Mouse (Mus musculus) left cerebral cortex, postnatal 14 days (tissue): ENCODE data around the gene Stk38l. TPM values are rescaled to one million over a fixed set of nuclear protein-coding genes. Genes with fewer than 3 reads are reported as not detected.

Source experiments
- DNase-seq, 2 experiments: peaks; one replicate each; pipeline ENCODE4 v3.0.0; 2021 to 2022; ENCODE audit warnings: low spot score in 2 of 2, mixed read lengths in 1 of 2
- intact Hi-C: fragments of 180-260 bp; cut with DNase I; formaldehyde crosslinking; loops from one replicate; pipeline ENCODE4 v1.15.1; 2025
- total RNA-seq, 2 experiments: library from RNA; stranded (reverse); gene quantifications; 2 replicates each; pipeline ENCODE4 v1.2.3; 2021

Gene Stk38l
- total RNA-seq, 2 experiments from 2014 or later: 19.1 to 19.3 TPM

DNA sequence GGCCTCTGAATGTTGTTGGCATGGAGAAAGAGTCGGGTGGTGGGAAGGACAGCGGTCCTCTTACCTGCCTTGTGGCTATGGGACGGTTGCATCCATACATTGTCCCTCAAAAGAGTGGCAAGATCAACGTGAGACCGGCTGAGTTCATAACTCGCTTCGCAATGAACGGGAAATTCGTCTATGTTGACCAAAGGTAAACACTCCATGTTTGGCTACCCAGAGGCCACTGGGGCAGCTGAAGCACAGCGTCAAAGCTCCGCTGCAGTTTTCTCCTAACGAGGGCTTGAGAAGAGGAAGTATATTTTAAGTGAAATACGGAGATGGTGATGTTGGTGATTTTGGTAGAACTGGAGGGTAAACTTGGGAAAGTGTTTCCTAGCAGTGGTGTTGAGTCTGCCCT, 97.2 kb downstream of the Stk38l start:
- intact Hi-C loops: loop anchor here (10.0 kb wide), 1 partner anchor 423 kb away; no protein-coding TSS in a partner anchor
- no peak for DNase-seq

DNA sequence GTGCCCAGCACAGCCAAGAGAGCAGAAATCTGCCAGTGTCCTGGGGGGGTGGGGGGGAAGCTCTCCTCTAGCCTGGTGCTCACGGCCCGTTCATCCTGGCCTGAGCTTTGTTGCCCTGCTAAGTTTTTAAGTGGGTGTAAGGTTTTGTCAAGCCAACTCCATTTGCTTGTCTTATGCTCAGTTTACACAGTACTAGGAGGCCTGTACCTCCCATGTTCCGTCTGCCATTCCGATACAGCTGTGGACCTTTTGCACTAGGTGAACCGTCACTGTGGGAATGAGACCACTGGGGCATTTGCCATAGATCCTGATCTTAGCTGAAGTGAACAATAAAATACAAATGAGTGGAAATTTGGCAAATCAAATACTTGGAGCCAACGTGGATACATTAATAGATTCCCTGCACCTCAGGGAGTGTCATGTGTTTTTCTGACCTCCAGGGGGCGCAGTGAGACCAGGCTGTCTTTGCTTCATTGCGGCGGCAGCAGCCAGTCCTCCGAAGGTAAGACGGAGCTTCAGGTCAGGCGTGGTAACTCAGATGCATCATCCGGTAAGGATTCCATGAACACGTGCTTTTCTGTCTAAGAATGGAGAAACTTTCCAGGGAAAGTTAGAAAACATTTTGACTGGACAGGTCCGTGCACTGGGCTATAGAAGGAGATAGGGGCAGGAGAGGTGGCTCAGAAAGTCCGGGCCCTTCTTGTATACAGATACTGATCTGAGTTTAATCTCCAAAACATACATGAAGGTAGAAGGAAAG, 100.1 kb downstream of the Stk38l start:
- intact Hi-C loops: loop anchor here (10.0 kb wide), 1 partner anchor 420 kb away; no protein-coding TSS in a partner anchor
- DNase-seq: peak; percentile 67 to 74

DNA sequence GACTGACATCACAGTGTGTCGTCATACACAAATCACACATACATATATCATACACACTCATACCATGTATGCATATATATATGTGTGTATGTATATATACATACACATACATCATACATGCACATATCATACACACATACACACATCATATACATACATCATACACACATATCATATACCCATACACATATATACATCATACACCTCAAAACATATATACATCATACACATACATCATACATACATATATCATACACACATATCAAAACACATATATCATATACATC, 100.6 kb downstream of the Stk38l start:
- DNase-seq: no peak
- intact Hi-C loops: loop anchor here (10.0 kb wide), 1 partner anchor 419 kb away; no protein-coding TSS in a partner anchor

Other genes with a start within 250 kb of the Stk38l start
- 10 to 100 TPM; 19.2 to 20.8 TPM for gene Itpr2, start 222.8 kb upstream of the Stk38l start, total RNA-seq
- 10 to 100 TPM; 71.7 to 79.8 TPM for gene Fgfr1op2, start 147.8 kb upstream of the Stk38l start, total RNA-seq
- gene Ints13, start 147.2 kb upstream of the Stk38l start, total RNA-seq: 10 to 100 TPM; 29.3 to 40.7 TPM
- 10 to 100 TPM; 38.2 to 39.1 TPM for gene Med21, start 82.4 kb upstream of the Stk38l start, total RNA-seq
- gene Tm7sf3, start 82.2 kb upstream of the Stk38l start, total RNA-seq: 10 to 100 TPM; 30.0 to 33.5 TPM
- 1 to 10 TPM; 8.0 to 9.3 TPM for gene Arntl2, start 71.1 kb downstream of the Stk38l start, total RNA-seq
- not detected for gene Smco2, start 125.1 kb downstream of the Stk38l start, total RNA-seq
- 10 to 100 TPM; 65.4 to 86.1 TPM for gene Ppfibp1, start 163.5 kb downstream of the Stk38l start, total RNA-seq
- gene 1700034J05Rik, start 229.4 kb downstream of the Stk38l start, total RNA-seq: not detected